Mouse (Mus musculus) gastrocnemius, postnatal 10 days (tissue): ENCODE data around the gene Nipal4. TPM values are rescaled to one million over a fixed set of nuclear protein-coding genes. Genes with fewer than 3 reads are reported as not detected.

ENCODE experiments used
- DNase-seq: peaks from one replicate; pipeline ENCODE4 v3.0.0; 2021; ENCODE audit warnings: mixed read lengths
- total RNA-seq, 2 experiments: library from RNA; stranded (reverse); gene quantifications; 2 replicates each; pipeline ENCODE4 v1.2.3; 2021

Gene Nipal4
- total RNA-seq, 2 experiments from 2014 or later = 0.16 to 0.23 TPM

- DNase-seq = no peak
These were observed 2.2 kb upstream of the Nipal4 start for GRCm38 (mm10) chr11:46168506-46168905.

GRCm38 (mm10) chr11:46157462-46157861 is 8.8 kb downstream of the Nipal4 start:
- DNase-seq = no peak

GRCm38 (mm10) chr11:46156945-46157344 is 9.4 kb downstream of the Nipal4 start:
- DNase-seq = no peak

GRCm38 (mm10) chr11:46146619-46147018 is 19.7 kb downstream of the Nipal4 start:
- no peak for DNase-seq

GRCm38 (mm10) chr11:46145163-46145875 is 21.0 kb downstream of the Nipal4 start:
- DNase-seq = no peak

GRCm38 (mm10) chr11:46143342-46143741 is 23.0 kb downstream of the Nipal4 start:
- DNase-seq = no peak

- DNase-seq = no peak
These were observed 31.4 kb downstream of the Nipal4 start for GRCm38 (mm10) chr11:46134899-46135298.

- no peak for DNase-seq
These were observed 35.0 kb downstream of the Nipal4 start for GRCm38 (mm10) chr11:46131022-46131986.

GRCm38 (mm10) chr11:46128548-46128945 is 37.8 kb downstream of the Nipal4 start:
- peak; percentile 82 for DNase-seq

GRCm38 (mm10) chr11:46127621-46128547 is 38.4 kb downstream of the Nipal4 start:
- peak; percentile 50 for DNase-seq

GRCm38 (mm10) chr11:46126827-46127410 is 39.4 kb downstream of the Nipal4 start:
- no peak for DNase-seq

GRCm38 (mm10) chr11:46126317-46126716 is 40.0 kb downstream of the Nipal4 start:
- no peak for DNase-seq

GRCm38 (mm10) chr11:46125835-46126229 is 40.5 kb downstream of the Nipal4 start:
- no peak for DNase-seq

- DNase-seq = no peak
These were observed 41.0 kb downstream of the Nipal4 start for GRCm38 (mm10) chr11:46125093-46125834.

GRCm38 (mm10) chr11:46123328-46123866 is 42.9 kb downstream of the Nipal4 start:
- no peak for DNase-seq

- DNase-seq = no peak
These were observed 43.4 kb downstream of the Nipal4 start for GRCm38 (mm10) chr11:46122875-46123274.

- DNase-seq = no peak
These were observed 44.6 kb downstream of the Nipal4 start for GRCm38 (mm10) chr11:46121666-46122065.

GRCm38 (mm10) chr11:46120084-46120483 is 46.2 kb downstream of the Nipal4 start:
- no peak for DNase-seq

GRCm38 (mm10) chr11:46119624-46120023 is 46.7 kb downstream of the Nipal4 start:
- DNase-seq = no peak

- no peak for DNase-seq
These were observed 49.8 kb downstream of the Nipal4 start for GRCm38 (mm10) chr11:46116510-46116909.
